Mouse (Mus musculus) heart, embryonic 11.5 days (tissue): Measurements from ENCODE around the gene Auts2. TPM values are rescaled to one million over a fixed set of nuclear protein-coding genes. Genes with fewer than 3 reads are reported as not detected.

Source experiments
- ATAC-seq: fragments of 200-750 bp; cut with Nextera tagmentation; replicated peaks from 2 replicates; pipeline ENCODE4 v1.8.0; 2017; ENCODE audit warnings: moderate library complexity; ENCODE audit not compliant: insufficient number of reproducible peaks, low FRiP score, low TSS enrichment
- H3K27ac ChIP-seq: fragments of 300-500 bp; sonication (generic); 2 replicates; pipeline ENCODE4 v1.5.1; 2014; ENCODE audit warnings: mild to moderate bottlenecking, low read depth, low read length
- H3K27me3 ChIP-seq: fragments of 300-500 bp; sonication (generic); 2 replicates; pipeline ENCODE4 v1.6.1; 2014; ENCODE audit warnings: mild to moderate bottlenecking, low read length, mixed read lengths; ENCODE audit not compliant: control insufficient read depth, insufficient read depth
- H3K36me3 ChIP-seq: fragments of 300-500 bp; sonication (generic); 2 replicates; pipeline ENCODE4 v1.6.1; 2014; ENCODE audit warnings: mild to moderate bottlenecking, low read length, moderate library complexity, mixed read lengths; ENCODE audit not compliant: control insufficient read depth, insufficient read depth
- H3K4me1 ChIP-seq: fragments of 300-500 bp; sonication (generic); 2 replicates; pipeline ENCODE4 v1.6.1; 2014; ENCODE audit warnings: low read length; ENCODE audit not compliant: control insufficient read depth, insufficient read depth
- H3K4me2 ChIP-seq: fragments of 300-500 bp; sonication (generic); 2 replicates; pipeline ENCODE4 v1.6.1; 2014; ENCODE audit warnings: mild to moderate bottlenecking, moderate library complexity
- H3K4me3 ChIP-seq: fragments of 300-500 bp; sonication (generic); 2 replicates; pipeline ENCODE4 v1.5.1; 2014; ENCODE audit warnings: low read depth, low read length
- H3K9ac ChIP-seq: fragments of 300-500 bp; sonication (generic); 2 replicates; pipeline ENCODE4 v1.6.1; 2014; ENCODE audit warnings: mild to moderate bottlenecking, low read depth, low read length, moderate library complexity
- H3K9me3 ChIP-seq: fragments of 300-500 bp; sonication (generic); replicated peaks from 2 replicates; pipeline ENCODE4 v1.6.1; 2016; ENCODE audit warnings: low read length; ENCODE audit not compliant: control insufficient read depth
- WGBS: fragments of 180-500 bp; shearing (Covaris S2); extraction: QIAGEN DNeasy Blood & Tissue Kit; methylation state at CpG from one replicate; pipeline ENCODE4 v1.1.7; 2014; ENCODE audit not compliant: insufficient replicate concordance; 5-methylcytosine and 5-hydroxymethylcytosine counted together
- polyA plus RNA-seq: library from polyadenylated mRNA; unstranded; fragments of >200 nt; fragmentation: Nextera tagmentation; extraction: Ambion mirVana; gene quantifications from 2 replicates; pipeline ENCODE4 v1.2.1, GENCODE M21; 2014

The Auts2 gene
- polyA plus RNA-seq, 1 experiment from 2014 or later = 19.8 TPM

DNA sequence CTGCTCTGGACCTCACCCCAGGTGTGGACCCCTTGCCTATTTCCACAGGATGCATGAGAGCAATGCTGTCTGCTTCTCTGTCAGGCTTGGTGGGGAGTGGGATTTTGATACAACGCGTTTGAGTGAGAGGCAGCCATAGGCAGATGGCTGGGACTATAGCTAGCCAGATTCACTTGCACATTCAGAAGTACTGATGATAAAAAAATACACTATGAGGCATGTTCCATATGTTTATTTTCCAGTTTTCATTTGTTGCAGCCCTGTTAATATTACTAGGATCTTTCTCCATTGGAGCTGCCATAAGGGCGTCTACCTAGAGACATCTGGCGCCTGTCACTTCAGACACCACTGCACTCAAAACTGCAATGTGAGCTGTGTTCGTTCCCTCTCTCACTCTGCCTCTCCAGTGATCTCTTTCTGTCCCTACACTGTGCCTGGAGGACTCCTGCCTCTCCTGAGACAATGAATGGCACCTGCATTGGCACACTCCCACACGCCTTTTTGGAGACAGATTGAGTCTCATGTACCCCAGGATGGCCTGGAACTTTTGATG lies 840.2 kb downstream of the Auts2 start:
- H3K9me3 ChIP-seq = no peaks in the 10 kb centered on the region
- H3K27ac ChIP-seq = no peak overlapping the region
- no peaks in the 10 kb centered on the region for H3K27me3 ChIP-seq
- WGBS = 80% methylated on average over 6 of the region's 6 CpGs
- ATAC-seq = no peak
- H3K36me3 ChIP-seq = no peaks in the 10 kb centered on the region
- no peak overlapping the region for H3K9ac ChIP-seq
- H3K4me2 ChIP-seq = no peak overlapping the region
- no peaks in the 10 kb centered on the region for H3K4me1 ChIP-seq
- no peak overlapping the region for H3K4me3 ChIP-seq

DNA sequence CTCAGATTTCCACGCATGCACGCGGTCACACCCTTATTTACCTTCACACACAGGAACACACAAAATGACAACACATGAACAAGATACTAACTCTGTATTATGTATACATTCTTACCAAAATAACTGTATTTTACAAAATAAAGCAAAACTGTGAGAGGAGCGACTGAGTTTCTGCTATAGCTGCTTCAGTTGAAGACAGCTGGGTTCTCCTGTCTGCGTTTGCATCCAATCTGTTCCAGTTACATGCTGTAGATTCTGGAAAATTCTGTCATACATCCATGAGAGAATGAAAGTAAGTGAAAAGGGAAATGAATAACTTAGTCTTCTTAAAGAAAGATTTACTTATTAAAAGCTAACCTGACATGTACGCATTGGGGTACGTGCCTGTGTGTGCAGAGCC lies 844.2 kb downstream of the Auts2 start:
- no peak for ATAC-seq
- H3K4me3 ChIP-seq = no peak overlapping the region
- 92% methylated on average over 7 of the region's 7 CpGs for WGBS

DNA sequence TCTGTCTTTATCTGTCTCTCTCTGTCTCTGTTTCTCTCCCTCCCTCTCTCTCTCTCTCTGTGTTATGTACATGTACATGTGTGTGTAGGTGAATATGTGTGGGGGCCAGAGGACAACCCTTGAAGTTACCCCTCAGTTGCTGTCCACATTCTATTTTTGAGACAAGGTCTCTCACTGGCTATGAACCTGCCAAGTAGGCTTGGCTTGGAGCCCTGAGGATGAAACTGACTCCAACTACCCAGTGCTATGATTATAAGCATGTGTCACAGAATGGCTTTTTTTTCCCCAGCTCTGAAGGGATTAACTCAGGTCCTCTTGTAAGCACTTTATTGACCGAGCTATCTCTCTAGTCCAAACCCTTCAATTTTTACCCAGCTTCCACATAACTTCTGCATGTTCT lies 852.4 kb downstream of the Auts2 start:
- no peaks in the 10 kb centered on the region for H3K27me3 ChIP-seq
- no peak overlapping the region for H3K4me3 ChIP-seq
- no peak overlapping the region for H3K4me2 ChIP-seq
- H3K9me3 ChIP-seq = no peaks in the 10 kb centered on the region
- ATAC-seq = no peak
- 83% methylated on average over 1 of the region's 1 CpGs for WGBS
- no peaks in the 10 kb centered on the region for H3K4me1 ChIP-seq
- no peak overlapping the region for H3K9ac ChIP-seq
- no peak overlapping the region for H3K27ac ChIP-seq
- no peaks in the 10 kb centered on the region for H3K36me3 ChIP-seq

More for the DNA sequence above, 844.2 kb downstream of the Auts2 start:
- Histone ChIP-seq H3K9me3 (no peaks in the 10 kb centered on the region), H3K4me2 (no peak overlapping the region), H3K4me1 (no peaks in the 10 kb centered on the region), H3K27ac (no peak overlapping the region), H3K27me3 (no peaks in the 10 kb centered on the region), H3K9ac (no peak overlapping the region), H3K36me3 (no peaks in the 10 kb centered on the region)

DNA sequence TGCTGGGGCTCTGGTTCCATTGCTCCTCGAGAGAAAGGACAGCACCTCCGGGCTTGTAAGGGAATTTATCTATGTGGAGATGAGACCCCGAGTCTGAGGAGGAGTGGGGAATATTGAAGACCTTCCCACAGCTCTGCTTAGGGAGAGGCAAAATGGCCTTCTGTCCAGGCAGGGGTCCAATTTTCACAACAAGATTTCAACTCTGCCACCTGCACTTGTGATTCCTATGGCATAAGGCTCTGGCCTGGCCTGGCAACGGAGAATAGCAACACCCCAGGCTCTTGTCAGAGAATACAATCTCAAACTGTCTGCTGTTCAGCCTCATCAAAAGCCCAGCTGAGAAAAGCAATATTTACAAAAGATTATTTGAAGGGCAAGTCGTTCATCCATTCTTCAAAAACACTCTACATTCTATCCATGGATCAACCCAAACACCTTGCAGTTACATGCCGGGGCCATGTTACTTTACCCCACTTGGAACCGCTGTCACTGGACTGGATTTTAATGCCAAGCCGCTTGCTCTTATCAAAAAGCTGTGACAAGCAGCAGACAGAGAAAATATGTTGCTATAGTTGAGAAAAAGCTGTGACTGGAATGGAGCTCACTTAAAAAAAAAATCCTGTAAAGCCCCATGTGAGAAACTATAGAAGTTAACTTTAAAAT lies 856.1 kb downstream of the Auts2 start:
- Histone ChIP-seq H3K9ac (no peak overlapping the region), H3K27me3 (no peaks in the 10 kb centered on the region), H3K36me3 (no peaks in the 10 kb centered on the region), H3K4me2 (no peak overlapping the region), H3K27ac (no peak overlapping the region), H3K4me1 (no peaks in the 10 kb centered on the region), H3K9me3 (no peaks in the 10 kb centered on the region), H3K4me3 (no peak overlapping the region)
- ATAC-seq = no peak
- 70% methylated on average over 8 of the region's 8 CpGs for WGBS

DNA sequence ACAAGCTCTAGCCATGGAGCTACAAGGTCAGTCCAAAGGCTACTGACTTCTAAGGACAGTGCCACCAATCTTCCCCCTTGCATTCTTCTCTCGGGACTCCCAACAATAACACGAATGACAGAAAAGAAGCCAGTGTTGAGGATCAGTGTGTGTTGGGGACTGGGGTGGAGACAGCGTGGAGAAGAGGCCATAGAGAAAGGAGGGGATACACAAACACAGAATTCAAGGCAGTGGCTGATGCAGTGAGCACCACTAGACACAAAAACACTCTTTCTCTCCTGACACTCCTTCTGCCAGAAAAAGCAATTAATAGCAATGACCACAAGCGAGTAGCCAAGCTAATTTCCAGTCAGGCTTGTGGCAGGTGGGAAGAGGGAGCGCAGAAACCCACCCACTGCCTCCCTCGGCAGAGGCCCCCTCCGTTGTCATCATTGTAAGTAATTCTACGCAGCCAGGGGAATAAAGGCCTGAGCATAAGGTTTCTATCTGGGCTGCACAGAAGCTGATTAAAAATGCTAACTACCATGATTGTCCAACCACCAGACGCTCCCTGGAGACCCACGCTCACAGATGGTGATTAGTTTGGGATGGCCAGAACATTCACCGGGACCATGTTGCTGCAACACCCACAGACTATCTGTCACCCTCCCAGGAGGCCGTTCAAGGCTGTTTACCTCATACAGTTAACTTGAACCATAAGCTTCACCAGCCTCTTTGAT lies 862.9 kb downstream of the Auts2 start:
- no peak overlapping the region for H3K27ac ChIP-seq
- no peaks in the 10 kb centered on the region for H3K27me3 ChIP-seq
- no peak overlapping the region for H3K4me2 ChIP-seq
- no peaks in the 10 kb centered on the region for H3K36me3 ChIP-seq
- H3K4me3 ChIP-seq = no peak overlapping the region
- WGBS = 69% methylated on average over 12 of the region's 12 CpGs
- H3K9me3 ChIP-seq = no peaks in the 10 kb centered on the region
- ATAC-seq = no peak
- no peak overlapping the region for H3K9ac ChIP-seq
- no peaks in the 10 kb centered on the region for H3K4me1 ChIP-seq

DNA sequence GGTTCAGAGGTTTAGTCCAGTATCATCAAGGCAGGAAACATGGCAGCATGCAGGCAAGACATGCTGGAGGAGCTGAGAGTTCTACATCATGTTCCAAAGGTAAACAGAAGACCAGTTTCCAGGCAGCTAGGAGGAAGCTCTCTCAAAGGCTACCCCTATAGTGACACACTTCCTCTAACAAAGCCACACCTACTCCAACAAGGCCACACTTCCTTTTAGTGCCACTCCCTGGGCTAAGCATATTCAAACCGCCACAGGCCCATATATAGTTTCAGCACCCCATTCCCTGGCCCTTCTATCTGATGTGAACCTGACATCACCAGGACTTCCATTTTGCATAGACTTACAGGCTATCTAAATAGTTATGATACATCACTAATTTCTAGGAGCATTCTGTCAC lies 863.6 kb downstream of the Auts2 start:
- WGBS = 75% methylated on average over 1 of the region's 1 CpGs
- H3K4me2 ChIP-seq = no peak overlapping the region
- no peaks in the 10 kb centered on the region for H3K9me3 ChIP-seq
- no peak overlapping the region for H3K27ac ChIP-seq
- H3K4me1 ChIP-seq = no peaks in the 10 kb centered on the region
- no peak for ATAC-seq
- no peaks in the 10 kb centered on the region for H3K27me3 ChIP-seq
- H3K4me3 ChIP-seq = no peak overlapping the region
- no peaks in the 10 kb centered on the region for H3K36me3 ChIP-seq
- no peak overlapping the region for H3K9ac ChIP-seq

DNA sequence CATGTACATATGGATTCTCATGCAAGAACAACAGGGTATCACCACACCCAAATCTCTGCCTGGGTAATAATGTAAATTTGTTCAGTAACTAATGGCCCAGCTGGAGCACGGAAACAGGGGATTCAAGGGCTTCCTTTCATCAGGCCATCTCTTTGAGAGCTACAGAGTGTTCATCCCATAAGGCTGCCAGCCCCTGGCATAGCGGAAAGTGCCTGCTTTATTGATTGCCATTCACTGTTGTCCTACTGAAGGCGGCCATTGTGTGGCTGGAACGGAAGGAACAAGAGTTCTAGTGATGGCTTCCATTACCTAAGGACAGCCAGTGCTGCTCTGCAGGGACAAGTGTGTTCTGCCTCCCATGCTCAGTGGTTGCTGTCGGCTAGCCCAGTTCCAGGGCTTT lies 865.6 kb downstream of the Auts2 start:
- H3K4me1 ChIP-seq = no peaks in the 10 kb centered on the region
- H3K4me2 ChIP-seq = no peak overlapping the region
- H3K9ac ChIP-seq = no peak overlapping the region
- H3K4me3 ChIP-seq = no peak overlapping the region
- no peak for ATAC-seq
- WGBS = 84% methylated on average over 5 of the region's 5 CpGs
- no peaks in the 10 kb centered on the region for H3K9me3 ChIP-seq
- no peaks in the 10 kb centered on the region for H3K36me3 ChIP-seq
- no peaks in the 10 kb centered on the region for H3K27me3 ChIP-seq
- no peak overlapping the region for H3K27ac ChIP-seq

DNA sequence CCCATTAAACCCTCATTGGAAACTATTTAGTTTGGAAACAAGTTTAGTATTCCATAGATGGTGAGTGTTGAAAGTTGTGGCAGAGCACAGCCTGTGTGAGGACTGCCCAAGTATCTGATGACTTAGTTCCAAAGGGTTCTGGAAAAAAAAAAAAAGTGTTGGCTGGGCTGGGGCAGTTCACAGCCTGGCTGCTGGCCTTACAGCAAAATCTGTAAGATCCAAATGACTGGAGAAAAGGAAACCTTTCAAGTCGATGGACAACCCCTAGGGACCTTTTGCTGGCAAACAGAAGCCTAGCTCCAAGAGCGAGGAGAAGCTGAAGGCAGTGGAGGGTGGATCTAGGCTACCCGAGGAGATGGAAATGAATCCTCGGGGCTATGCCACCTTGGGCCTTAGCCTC lies 869.4 kb downstream of the Auts2 start:
- Histone ChIP-seq H3K36me3 (no peaks in the 10 kb centered on the region), H3K4me1 (no peaks in the 10 kb centered on the region), H3K9me3 (no peaks in the 10 kb centered on the region), H3K27ac (no peak overlapping the region), H3K27me3 (no peaks in the 10 kb centered on the region), H3K4me3 (no peak overlapping the region), H3K4me2 (no peak overlapping the region), H3K9ac (no peak overlapping the region)
- 74% methylated on average over 4 of the region's 4 CpGs for WGBS
- ATAC-seq = no peak

DNA sequence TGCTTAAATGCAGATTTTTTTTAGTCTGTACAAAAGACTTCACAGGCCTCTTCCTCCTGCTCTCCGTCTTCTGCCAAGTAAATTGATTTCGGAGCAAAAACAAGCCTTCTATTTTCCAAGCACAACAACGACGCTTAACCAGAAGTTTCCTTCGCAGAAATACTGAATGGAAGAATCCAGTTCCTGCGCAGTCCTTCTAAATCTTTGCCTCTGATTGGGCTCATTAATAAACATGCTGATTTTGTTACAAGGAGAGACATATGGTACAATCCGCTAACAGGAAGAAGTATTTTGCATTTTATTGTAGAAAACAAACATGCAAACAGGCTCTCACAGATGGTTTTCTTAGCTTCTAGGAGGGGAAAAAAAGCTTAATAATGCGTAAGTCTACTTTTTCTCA lies 878.1 kb downstream of the Auts2 start:
- ATAC-seq = no peak
- Histone ChIP-seq H3K27me3 (no peaks in the 10 kb centered on the region), H3K9me3 (no peaks in the 10 kb centered on the region), H3K36me3 (no peaks in the 10 kb centered on the region), H3K4me2 (no peak overlapping the region), H3K4me1 (no peaks in the 10 kb centered on the region), H3K4me3 (no peak overlapping the region), H3K9ac (no peak overlapping the region), H3K27ac (no peak overlapping the region)
- 85% methylated on average over 8 of the region's 8 CpGs for WGBS
